Mouse (Mus musculus): ENCODE measurements at regions not wholly inside any gene's neighbourhood (a gene's known extent, or its start where the extent isn't known, plus 50 kb on each side); places are given as distances from the start of the nearest gene placed in this dataset.
A peak's percentile ranks its signal among the peaks of the same experiment; 100 is the strongest.
"Not testable (repeated sequence)": the region's sequence is repeated elsewhere in the genome, so short reads cannot be mapped to it uniquely, and the experiment has no call there.

DNA sequence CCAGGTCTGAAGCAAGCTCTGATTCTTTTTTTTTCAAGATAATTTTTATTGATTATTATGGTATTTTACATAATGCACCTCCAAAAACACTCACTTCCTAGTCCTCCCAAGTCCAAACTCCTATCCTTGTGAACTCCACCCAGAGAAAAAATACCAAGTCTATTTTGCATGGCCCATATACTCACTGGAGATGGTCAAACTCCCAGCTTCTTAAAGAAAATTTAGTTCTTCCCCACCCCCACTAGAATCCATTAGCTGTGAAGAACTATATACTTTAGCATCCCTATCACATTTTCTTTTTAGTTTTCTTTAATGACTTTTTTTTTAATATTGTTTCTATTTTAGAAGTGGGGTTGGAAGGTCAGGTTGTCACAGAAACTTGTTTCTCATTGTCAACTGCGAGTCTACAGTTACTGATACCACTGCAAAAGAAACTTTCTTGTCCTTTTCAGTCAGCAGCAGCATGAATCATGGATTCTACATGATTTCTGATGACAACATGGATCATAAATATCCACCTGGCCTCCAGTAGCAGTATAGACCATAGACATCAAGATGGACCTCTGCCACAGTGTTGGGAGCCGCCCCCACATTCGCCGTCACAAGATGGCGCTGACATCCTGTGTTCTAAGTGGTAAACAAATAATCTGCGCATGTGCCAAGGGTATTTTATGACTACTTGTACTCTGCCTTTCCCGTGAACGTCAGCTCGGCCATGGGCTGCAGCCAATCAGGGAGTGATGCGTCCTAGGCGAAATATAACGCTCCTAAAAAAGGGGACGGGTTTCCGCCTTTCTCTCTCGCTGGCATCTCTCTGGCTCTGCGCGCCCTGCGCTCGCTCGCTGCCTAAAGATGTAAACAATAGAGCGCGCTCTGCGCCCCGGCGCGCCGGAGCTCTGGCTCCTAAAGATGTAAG, 69.0 kb downstream of the Pgr15l start:
- not testable (repeated sequence) for H3K4me1 ChIP-seq; H3K4me2 ChIP-seq; H3K9ac ChIP-seq; H3K27ac ChIP-seq; ATAC-seq (ENCODE audit: insufficient number of reproducible peaks, low FRiP score, low TSS enrichment, low read depth); H3K27me3 ChIP-seq; H3K36me3 ChIP-seq; H3K9me3 ChIP-seq
- H3K4me3 ChIP-seq: peak overlapping the region; percentile 19
- 44% methylated on average over 12 of the region's 27 CpGs for WGBS

DNA sequence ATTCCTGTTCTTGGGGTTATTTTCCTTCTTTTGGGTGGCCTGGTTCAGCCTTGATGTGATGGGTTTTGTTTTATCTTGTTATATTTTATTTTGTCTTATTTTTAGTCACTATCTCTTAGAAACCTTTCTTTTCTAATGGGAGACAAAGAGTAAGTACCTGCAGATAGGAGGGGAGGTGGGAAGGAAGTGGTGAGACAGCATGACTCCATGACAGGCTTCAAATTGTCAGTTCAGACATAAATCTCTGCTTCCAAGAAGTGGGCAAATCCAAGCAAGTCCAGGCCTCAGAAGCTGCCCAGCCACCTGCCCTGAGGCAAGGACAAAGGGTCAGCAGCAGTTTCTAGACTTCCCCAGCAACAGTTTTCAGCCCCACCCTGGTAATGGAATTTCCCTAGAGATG, 69.8 kb downstream of the Pgr15l start:
- Histone ChIP-seq H3K4me2 (no peak overlapping the region), H3K9me3 (no peaks in the 10 kb centered on the region), H3K4me3 (peak overlapping the region; percentile 19), H3K36me3 (no peaks in the 10 kb centered on the region), H3K4me1 (no peaks in the 10 kb centered on the region), H3K27me3 (no peaks in the 10 kb centered on the region), H3K9ac (no peak overlapping the region), H3K27ac (no peak overlapping the region)
- ATAC-seq (ENCODE audit: insufficient number of reproducible peaks, low FRiP score, low TSS enrichment, low read depth): no peak

DNA sequence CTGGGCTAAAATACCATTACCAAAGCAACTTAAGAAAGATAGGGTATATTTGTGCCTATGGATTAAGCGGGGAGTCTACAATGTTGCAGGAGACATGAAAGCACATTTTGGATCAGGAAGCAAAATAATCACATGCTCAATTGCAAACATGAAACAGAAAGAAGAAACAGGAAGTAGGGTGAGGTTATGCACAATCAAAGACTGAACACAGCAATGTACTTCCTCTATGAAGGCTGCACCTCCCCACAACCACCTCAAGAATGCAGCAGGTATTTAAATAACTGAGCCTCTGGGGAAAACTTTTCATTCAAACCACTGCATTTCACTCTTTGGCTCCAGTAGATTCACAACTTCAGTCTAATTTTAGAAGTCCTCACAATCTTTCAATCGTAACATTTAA, 83.8 kb downstream of the Pgr15l start:
- Histone ChIP-seq H3K4me1 (no peaks in the 10 kb centered on the region), H3K4me2 (no peak overlapping the region), H3K4me3 (no peak overlapping the region), H3K27ac (no peak overlapping the region), H3K36me3 (no peaks in the 10 kb centered on the region), H3K9ac (no peak overlapping the region), H3K9me3 (no peaks in the 10 kb centered on the region), H3K27me3 (no peaks in the 10 kb centered on the region)
- ATAC-seq (ENCODE audit: insufficient number of reproducible peaks, low FRiP score, low TSS enrichment, low read depth): no peak
- WGBS: 89% methylated on average over 2 of the region's 2 CpGs

All from limb, embryonic 15.5 days (tissue).